Mouse (Mus musculus) heart, adult 2 months (tissue): Measurements from ENCODE around the gene Hes6.

Experiments
- CTCF ChIP-seq: fragments of 200-600 bp; IDR thresholded peaks from 2 replicates; pipeline ENCODE4 v1.8.1; 2022; ENCODE audit warnings: antibody characterized with exemption, mild to moderate bottlenecking, moderate library complexity
- POLR2A ChIP-seq: fragments of 200-500 bp; IDR thresholded peaks from 2 replicates; pipeline ENCODE4 v1.6.1; 2011; ENCODE audit warnings: mild to moderate bottlenecking, low read depth, low read length, control low read depth; ENCODE audit not compliant: insufficient read depth

DNA sequence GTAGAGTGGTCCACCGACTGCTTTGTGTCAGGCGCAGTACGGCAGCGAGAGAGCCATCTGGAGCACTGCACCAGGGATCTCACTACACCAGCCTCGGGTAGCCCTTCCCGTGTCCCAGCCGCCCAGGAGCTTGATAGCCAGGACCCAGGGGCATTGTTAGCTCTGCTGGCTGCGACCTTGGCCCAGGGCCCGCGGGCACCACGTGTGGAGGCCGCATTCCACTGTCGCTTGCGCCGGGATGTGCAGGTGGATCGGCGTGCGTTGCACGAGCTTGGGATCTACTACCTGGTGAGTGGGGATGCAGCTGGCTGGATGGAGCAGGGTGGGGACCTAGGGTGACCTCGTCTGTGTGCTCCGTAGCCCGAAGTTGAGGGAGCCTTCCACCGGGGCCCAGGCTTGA, 43.8 kb downstream of the Hes6 start:
- no peak for TF ChIP-seq CTCF
- no peak for TF ChIP-seq POLR2A
